Mouse (Mus musculus) cerebellum, postnatal 14 days (tissue): Measurements from ENCODE around the gene Helt.

ENCODE experiments used
- DNase-seq, 2 experiments: peaks; one replicate each; pipeline ENCODE4 v3.0.0; 2021; ENCODE audit warnings: mixed read lengths in 2 of 2

Helt gene

GRCm38 (mm10) chr8:46294181-46294892, at the start of gene Helt:
Helt (minus strand) TSS chr8:46294671.
- no peak for DNase-seq

DNA sequence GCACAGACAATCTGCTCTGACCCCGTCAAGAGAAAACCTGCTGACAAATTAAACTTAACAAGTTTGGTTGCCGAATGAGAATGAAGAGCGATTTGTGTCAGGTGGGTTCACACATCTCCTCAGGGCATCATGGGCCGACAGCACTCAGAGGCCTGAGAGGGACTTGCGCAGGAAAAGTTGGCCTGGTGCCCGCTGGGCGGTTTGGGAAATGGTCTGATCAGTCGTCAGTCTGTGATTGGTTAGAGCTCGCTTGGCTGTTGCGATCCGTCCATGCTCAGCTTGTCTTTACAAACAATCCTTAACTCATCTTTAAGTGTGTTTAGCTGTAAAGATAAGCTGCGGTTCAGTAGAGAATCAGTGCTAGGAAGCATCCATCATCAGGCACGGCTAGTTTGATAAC, 47.8 kb upstream of the Helt start:
- DNase-seq, result peak in 1 of 2 experiments; percentile 50

- DNase-seq, result no peak
Measured at GRCm38 (mm10) chr8:46340381-46341273, 46.2 kb upstream of the Helt start.

- DNase-seq, result no peak
Measured at GRCm38 (mm10) chr8:46339317-46339716, 44.8 kb upstream of the Helt start.

DNA sequence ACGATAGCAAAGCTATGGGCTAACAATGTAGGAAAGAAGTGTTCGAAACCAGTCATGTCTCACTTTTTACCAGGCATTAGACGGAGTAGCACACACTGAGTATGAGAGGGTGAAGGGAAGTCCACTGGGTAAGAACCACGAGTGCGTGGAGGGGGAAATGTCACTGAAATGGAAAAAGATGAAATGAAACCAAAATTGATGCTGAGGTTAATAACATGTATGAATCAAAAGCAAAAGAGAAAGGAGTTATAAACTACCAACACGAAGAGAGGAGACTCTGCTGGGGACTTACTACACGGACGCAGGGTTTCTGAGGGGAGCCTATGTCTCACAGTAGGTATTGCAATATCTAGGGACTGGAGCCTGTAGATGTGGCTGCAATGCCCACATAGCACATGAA, 41.9 kb upstream of the Helt start:
- no peak for DNase-seq

DNA sequence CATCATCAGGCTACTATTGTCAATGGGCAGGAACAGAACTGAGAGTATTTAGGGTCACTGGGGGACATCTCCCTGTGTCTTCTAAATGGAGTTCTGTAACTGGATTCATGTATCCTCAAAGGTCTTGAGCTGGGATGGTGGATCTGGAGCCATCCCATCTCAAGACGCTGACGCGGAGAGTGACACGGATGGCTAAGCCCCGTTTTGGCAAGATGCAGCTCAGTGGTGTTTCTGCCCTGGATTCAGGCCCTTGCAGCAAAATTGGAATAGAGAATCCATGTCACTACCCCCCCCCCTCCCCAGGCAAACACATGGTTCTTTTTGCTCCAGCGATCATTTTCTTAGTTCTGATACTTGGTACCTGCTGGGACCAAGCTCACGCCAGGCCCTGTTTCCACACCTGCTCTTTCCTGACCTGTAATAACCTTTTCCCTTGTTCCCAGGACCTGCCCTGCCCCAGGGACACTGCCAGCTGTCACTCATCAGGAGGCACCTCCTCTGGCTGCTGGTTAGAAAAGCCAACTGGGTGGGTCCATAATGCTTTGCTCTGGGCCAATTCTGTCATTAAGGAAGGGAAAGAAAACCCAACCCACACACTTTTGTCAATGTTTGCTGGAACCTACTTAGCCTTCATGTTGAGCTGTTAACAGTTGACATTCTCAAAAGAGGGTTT, 38.1 kb upstream of the Helt start:
- DNase-seq, result peak; percentile 32 to 38

GRCm38 (mm10) chr8:46331801-46332200, 37.3 kb upstream of the Helt start:
- peak; percentile 38 to 51 for DNase-seq

DNA sequence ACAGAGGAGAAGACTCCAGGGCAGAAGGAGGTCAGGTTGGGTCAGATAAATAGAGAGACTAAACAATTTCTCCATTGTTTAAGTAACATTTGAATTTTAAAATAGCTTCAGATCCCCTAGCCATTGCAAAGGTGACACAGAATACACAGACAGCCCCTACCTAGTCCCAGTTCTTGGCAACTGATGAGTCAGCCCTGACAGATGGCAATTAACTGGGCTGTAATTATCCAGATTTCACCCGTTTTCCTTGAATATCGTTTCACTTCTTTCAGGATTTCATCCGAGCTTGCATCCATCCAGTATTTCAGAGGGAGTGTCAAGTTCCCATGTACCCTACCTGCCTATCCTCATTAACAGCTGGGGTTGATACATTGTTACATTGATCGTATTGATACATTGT, 34.9 kb upstream of the Helt start:
- peak; percentile 30 to 51 for DNase-seq

DNA sequence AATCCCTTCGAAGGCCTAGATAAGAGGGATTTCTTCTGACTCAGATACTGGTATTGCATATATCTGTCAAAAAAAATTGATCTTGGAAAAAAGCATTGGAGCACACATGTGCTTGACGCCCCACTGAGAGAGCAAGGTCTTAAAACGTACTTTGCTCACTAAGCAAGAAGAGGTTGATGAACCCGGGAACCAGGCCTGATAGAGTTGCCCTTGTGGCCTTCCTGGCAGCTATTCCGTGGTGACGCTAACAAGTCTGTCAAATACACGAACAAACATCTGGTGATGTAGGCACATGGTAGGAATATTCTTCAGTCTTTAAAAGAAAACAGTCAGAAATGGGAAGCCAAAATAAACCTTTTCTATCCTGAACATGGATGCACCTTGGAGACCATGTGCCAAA, 32.8 kb upstream of the Helt start:
- DNase-seq, result no peak

GRCm38 (mm10) chr8:46326715-46327114, 32.2 kb upstream of the Helt start:
- DNase-seq, result no peak

DNA sequence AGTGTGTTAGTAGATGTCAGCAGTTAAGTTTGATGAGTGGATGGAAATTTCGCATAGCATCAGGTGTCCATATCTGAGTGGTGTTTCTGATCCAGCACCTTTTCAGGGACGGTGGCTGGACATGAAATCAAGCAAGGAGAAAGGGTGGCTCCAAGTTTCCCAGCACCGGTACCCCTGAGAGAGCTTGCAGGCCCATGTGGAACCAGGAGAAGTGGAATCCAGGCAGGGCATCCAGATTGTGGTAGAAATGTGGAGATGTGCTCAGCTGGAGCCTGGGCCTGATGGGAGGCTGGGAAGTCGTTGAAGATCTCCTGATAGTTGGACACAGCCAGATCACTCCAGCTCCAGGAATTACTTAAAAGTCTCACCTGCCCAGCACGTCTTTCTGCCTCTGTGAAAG, 30.2 kb upstream of the Helt start:
- no peak for DNase-seq

DNA sequence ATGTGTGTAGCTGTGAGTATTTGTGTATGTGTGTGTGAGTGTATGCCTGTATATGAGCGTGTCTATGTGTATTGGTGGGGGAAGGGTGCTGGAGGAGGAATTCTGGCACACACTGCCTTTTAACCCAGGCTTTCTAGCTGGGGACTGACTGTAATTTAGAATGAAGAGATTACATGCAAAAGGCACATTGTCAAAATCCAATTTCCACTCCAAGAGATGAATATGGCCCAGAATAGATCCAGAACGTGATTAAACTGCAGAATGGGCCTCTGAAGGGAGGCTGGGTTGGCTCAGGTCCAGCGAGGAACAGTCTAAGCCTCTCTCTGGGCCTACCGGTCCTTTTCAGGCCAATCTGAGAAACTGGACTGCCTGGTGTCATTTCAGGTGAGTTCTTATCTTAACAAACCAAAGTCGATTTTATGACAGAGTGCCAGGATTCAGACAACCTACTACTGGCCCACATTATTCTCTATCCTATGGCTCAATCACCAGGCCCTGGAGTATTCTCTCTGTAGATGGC, 29.3 kb upstream of the Helt start:
- peak in 1 of 2 experiments; percentile 49 for DNase-seq

GRCm38 (mm10) chr8:46322833-46323232, 28.4 kb upstream of the Helt start:
- DNase-seq, result peak in 1 of 2 experiments; percentile 22

DNA sequence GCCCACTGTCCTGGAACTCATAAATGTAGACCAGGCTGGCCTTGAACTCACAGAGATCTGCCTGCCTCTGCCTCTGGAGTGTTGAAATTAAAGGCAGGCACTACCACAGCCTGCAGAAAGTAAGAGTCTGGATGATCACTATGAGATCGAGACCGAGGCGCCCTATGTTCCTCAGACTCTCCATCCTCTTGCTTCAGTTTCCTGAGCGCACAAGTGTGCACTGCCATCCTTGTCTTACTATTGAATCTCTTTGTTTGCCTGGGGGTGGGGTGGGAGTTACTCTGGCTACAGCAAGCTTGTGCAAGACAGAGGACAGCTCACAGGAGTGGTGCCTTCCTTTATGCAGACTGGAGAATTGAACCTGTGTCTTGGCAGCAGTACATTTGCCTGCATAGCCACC, 27.9 kb upstream of the Helt start:
- no peak for DNase-seq

DNA sequence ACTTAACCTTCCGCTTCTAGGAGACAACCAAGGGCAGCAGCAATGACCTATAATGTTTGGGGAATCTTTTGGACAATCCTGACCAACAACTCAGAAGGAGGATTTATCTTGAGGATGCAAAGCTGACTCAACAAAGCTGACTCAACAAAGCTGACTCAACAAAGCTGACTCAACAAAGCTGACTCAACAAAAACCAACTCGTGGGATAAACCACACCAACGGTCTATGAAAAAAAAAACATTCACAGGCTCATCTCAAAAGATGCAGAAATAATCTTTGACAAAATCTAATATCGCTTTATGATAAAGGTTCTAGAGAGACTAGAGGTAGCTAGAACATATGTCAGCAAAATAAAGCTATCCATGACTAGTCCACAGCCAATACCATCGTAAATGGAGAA, 24.3 kb upstream of the Helt start:
- DNase-seq, result no peak

- no peak for DNase-seq
Measured at GRCm38 (mm10) chr8:46317161-46317560, 22.7 kb upstream of the Helt start.

GRCm38 (mm10) chr8:46313798-46314197, 19.3 kb upstream of the Helt start:
- DNase-seq, result no peak

GRCm38 (mm10) chr8:46311159-46311558, 16.7 kb upstream of the Helt start:
- peak; percentile 90 to 93 for DNase-seq

DNA sequence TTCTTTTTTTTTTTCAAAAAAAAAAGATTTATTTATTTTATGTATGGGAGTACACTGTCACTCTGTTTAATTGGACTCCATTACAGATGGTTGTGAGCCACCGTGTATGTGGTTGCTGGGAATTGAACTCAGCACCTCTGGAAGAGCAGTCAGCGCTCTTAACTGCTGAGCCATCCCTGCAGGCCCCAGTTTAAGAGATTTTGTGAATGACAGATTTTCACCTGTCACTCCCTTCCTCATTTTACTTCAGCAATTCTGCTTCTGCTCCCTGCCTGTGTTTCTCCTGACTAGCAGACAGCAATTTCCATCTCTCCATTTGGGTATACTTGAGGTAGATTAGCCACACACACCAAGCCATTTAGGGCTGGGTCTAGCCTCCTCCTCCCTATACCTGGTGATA, 13.7 kb upstream of the Helt start:
- no peak for DNase-seq

DNA sequence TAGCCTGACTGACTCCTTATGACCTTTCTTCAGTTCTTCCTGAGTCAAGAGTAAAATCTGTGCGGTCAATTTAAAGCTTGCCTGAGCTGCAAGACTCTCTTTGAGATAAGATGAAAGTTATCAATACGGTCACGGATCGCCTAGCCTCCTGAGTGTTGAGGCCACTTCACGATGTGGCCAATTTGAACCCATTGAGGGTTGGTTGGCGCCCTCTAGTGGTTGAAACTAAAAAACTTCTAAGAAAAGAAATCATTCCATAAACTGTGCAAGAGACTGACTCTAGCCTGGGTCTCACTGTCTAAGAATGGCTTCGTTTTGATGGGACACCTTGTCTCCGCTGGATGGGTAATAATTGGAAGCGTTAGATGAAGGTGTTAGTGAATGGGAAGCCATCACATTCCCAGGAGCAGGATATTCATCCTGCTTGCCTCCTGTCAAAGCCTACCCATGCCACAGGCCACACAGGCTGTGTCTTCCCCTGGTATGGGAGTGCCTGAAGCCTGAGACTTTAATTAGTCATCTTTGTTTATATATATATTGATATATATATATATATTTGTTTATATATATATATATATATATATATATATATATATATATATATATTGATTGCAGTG, 11.4 kb upstream of the Helt start:
- DNase-seq, result peak; percentile 64 to 68

- DNase-seq, result no peak
Measured at GRCm38 (mm10) chr8:46302121-46302520, 7.7 kb upstream of the Helt start.

DNA sequence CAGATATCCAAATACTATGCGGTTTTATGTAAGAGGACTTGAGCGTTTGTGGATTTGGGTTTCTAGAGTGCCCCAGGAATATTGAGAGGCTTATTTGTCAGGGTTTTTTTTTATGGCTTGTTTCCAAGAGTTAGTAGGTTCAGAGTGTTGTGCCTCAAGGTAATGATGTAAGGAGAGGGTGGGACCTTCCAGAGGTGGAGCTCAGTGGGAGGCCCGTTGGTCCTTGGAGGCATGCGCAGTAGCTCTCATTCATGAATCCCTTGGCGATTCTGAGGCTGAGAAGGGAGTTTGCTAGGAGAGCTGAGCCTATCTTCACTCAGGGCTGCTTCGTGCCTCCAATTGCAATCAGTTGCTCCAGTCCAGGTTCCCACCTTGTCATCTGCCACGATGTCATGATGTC, 4.4 kb upstream of the Helt start:
- DNase-seq, result no peak

DNA sequence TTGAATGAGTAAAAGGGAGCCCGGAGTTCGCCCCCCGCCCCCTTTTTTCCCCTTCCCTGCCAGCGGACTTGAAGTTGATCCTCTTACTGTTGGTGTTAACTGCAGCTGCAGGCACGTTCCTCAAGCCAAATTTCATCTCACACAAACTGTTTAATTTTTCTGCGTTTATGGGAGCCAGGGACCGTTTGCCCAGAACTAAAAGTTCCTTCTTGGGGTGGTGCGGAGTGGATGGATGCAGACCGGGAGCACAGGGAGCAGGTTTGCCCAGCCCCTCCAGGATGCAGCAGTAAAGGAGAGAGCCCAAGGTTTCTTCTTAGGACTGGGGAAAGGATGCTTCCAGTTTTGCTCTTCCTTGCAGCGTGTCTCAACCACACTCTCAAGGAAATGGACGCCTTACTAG, 2.1 kb upstream of the Helt start:
- DNase-seq, result no peak
